In the genomic region with DNA sequence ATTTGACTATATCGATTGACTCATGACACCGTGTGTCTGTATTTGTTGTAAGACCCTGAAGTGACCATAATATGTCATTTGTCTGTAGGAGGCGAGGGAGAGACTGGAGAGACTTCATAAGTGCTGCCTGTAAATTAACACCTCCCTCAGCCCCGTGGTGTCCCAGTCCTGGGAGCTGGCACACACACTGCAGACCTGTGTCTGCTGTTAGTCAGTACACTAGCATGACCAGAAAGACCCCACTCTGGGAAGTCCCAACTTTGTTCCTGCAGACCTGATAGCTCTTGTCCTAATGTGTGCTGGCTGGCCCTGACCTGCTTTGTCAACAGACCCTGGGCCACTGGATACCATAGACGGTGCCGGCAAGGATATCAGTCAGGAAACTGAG, we compare ENCODE assay signal across 8 mouse cellular contexts. TPM values are rescaled to one million over a fixed set of nuclear protein-coding genes. Genes with fewer than 3 reads are reported as not detected.
DNase-seq lines count a peak whose midpoint lies in the region; ATAC-seq and TF ChIP-seq lines count a peak whose summit lies in the region.

No protein-coding gene starts in this region.

- ATAC-seq in embryonic facial prominence, embryonic 11.5 days (replicated peaks; ENCODE audit: insufficient number of reproducible peaks, low FRiP score, low TSS enrichment, low read depth) = no peak
- no peak for ATAC-seq in hindbrain, postnatal 0 days

- 24% methylated on average over 6 of the region's 6 CpGs for WGBS in kidney, adult 2 months
- WGBS in embryonic facial prominence, embryonic 11.5 days = 74% methylated on average over 6 of the region's 6 CpGs
- 66% methylated on average over 6 of the region's 6 CpGs for WGBS in hindbrain, postnatal 0 days

- H3K4me3 ChIP-seq in kidney, adult 2 months (ENCODE audit: insufficient read depth, low read depth, low read length) = peak overlapping the region; percentile 24
- H3K4me3 ChIP-seq in embryonic facial prominence, embryonic 11.5 days (ENCODE audit: low read depth, low read length) = 0 out of 2 replicates have a peak overlapping the region, but pooled peaks have one; percentile 10
- H3K4me3 ChIP-seq in hindbrain, postnatal 0 days (ENCODE audit: low read length) = peak overlapping the region; percentile 91
- peak overlapping the region; percentile 56 for H3K4me3 ChIP-seq in myocyte

- TF ChIP-seq POLR2A in kidney, adult 2 months (IDR thresholded peaks at IDR 0.05; ENCODE audit: low read depth, low read length) = no peak
- TF ChIP-seq POLR2A in myocyte (IDR thresholded peaks at IDR 0.05; ENCODE audit: insufficient read length, low read depth) = no peak

- H3K4me2 ChIP-seq in embryonic facial prominence, embryonic 11.5 days (ENCODE audit: low read depth, low read length) = peak overlapping the region; percentile 34
- H3K4me2 ChIP-seq in hindbrain, postnatal 0 days (ENCODE audit: low read depth, low read length) = peak overlapping the region; percentile 74
- H3K4me2 ChIP-seq in myocyte (ENCODE audit: low read depth) = peak overlapping the region; percentile 97

- peaks cover 75% of the 10 kb centered on the region for H3K79me2 ChIP-seq in myocyte (ENCODE audit: control insufficient read depth, insufficient read depth)

- no peaks in the 10 kb centered on the region for H3K27me3 ChIP-seq in kidney, adult 2 months (replicated peaks; ENCODE audit: control insufficient read depth, insufficient read depth, low read length)
- no peaks in the 10 kb centered on the region for H3K27me3 ChIP-seq in embryonic facial prominence, embryonic 11.5 days (ENCODE audit: control insufficient read depth, insufficient read depth, low read length)
- no peaks in the 10 kb centered on the region for H3K27me3 ChIP-seq in hindbrain, postnatal 0 days (ENCODE audit: insufficient read depth, low read length)
- H3K27me3 ChIP-seq in myocyte (ENCODE audit: control insufficient read depth, insufficient read depth, insufficient read length) = no peaks in the 10 kb centered on the region

- no peak for DNase-seq in kidney, adult 2 months
- DNase-seq in kidney, adult 11 months = no peak
- no peak for DNase-seq in embryonic facial prominence, embryonic 11.5 days (ENCODE audit: low spot score)
- no peak for DNase-seq in hindbrain, postnatal 0 days (ENCODE audit: low spot score)
- DNase-seq in urinary bladder, postnatal 4 days (ENCODE audit: low spot score in 2 of 2) = no peak
- no peak for DNase-seq in ovary, postnatal 36 days (ENCODE audit: low spot score)
- DNase-seq in spleen, postnatal 4 days (ENCODE audit: low spot score in 2 of 2) = no peak

- no peaks in the 10 kb centered on the region for H3K36me3 ChIP-seq in kidney, adult 2 months (ENCODE audit: control insufficient read depth, insufficient read depth, low read length)
- H3K36me3 ChIP-seq in embryonic facial prominence, embryonic 11.5 days (replicated peaks; ENCODE audit: control insufficient read depth, insufficient read depth, low read depth, low read length) = no peaks in the 10 kb centered on the region
- H3K36me3 ChIP-seq in hindbrain, postnatal 0 days (ENCODE audit: insufficient read depth, low read length) = no peaks in the 10 kb centered on the region
- H3K36me3 ChIP-seq in myocyte (ENCODE audit: control insufficient read depth, insufficient read depth) = no peaks in the 10 kb centered on the region

- H3ac ChIP-seq in myocyte (ENCODE audit: control insufficient read depth, insufficient read length) = no peak overlapping the region

- H3K9me3 ChIP-seq in embryonic facial prominence, embryonic 11.5 days (replicated peaks; ENCODE audit: control insufficient read depth, low read length) = no peaks in the 10 kb centered on the region
- no peaks in the 10 kb centered on the region for H3K9me3 ChIP-seq in hindbrain, postnatal 0 days (ENCODE audit: low read length)

- TF ChIP-seq CTCF in kidney, adult 2 months (conservative IDR thresholded peaks at IDR 0.05; ENCODE audit: insufficient read depth, insufficient read length, low read depth, low read length) = no peak
- no peak for TF ChIP-seq CTCF in hindbrain, postnatal 0 days (IDR thresholded peaks at IDR 0.05; ENCODE audit: low read depth)

- no peak overlapping the region for H3K9ac ChIP-seq in embryonic facial prominence, embryonic 11.5 days (replicated peaks; ENCODE audit: low read length)
- peak overlapping the region; percentile 15; the same call in 1 of the 2 replicates for H3K9ac ChIP-seq in hindbrain, postnatal 0 days (replicated peaks; ENCODE audit: low read length)

- peaks cover 28% of the 10 kb centered on the region for H3K4me1 ChIP-seq in kidney, adult 2 months (ENCODE audit: control insufficient read depth, insufficient read depth, low read length)
- peaks cover 8% of the 10 kb centered on the region for H3K4me1 ChIP-seq in embryonic facial prominence, embryonic 11.5 days (ENCODE audit: control insufficient read depth, insufficient read depth, low read length)
- peaks cover 36% of the 10 kb centered on the region for H3K4me1 ChIP-seq in hindbrain, postnatal 0 days (ENCODE audit: insufficient read depth, low read length)

- H3K27ac ChIP-seq in kidney, adult 2 months (ENCODE audit: insufficient read depth, low read depth, low read length) = peak overlapping the region; percentile 54
- H3K27ac ChIP-seq in embryonic facial prominence, embryonic 11.5 days (replicated peaks; ENCODE audit: low read depth, low read length) = no peak overlapping the region
- H3K27ac ChIP-seq in hindbrain, postnatal 0 days = no peak overlapping the region

TF ChIP-seq in myocyte, 11 proteins besides CTCF, POLR2A, EP300 and RAD21:
- TF ChIP-seq E2F4 (IDR thresholded peaks at IDR 0.05; ENCODE audit: insufficient read depth) (no peak), SRF (IDR thresholded peaks at IDR 0.05; ENCODE audit: control insufficient read depth, insufficient read length, low read depth) (no peak), MYOG (IDR thresholded peaks at IDR 0.05; ENCODE audit: control insufficient read depth in 1 of 3, insufficient read depth in 1 of 3, insufficient read length in 2 of 3, low read depth in 2 of 3) (no peak), USF1 (IDR thresholded peaks at IDR 0.05; ENCODE audit: low read depth) (no peak), TCF3 (IDR thresholded peaks at IDR 0.05; ENCODE audit: insufficient read length, low read depth) (no peak), CEBPB (IDR thresholded peaks at IDR 0.05; ENCODE audit: insufficient read depth, poor library complexity, severe bottlenecking) (no peak), REST (IDR thresholded peaks at IDR 0.05; ENCODE audit: insufficient read depth, insufficient read length) (no peak), MYOD1 (IDR thresholded peaks at IDR 0.05; ENCODE audit: control insufficient read depth in 1 of 3, insufficient read length in 2 of 3, low read depth in 2 of 3) (no peak), MAX (IDR thresholded peaks at IDR 0.05; ENCODE audit: low read depth) (no peak), POLR2AphosphoS2 (IDR thresholded peaks at IDR 0.05; ENCODE audit: insufficient read length, low read depth) (no peak), TCF12 (IDR thresholded peaks at IDR 0.05; ENCODE audit: insufficient read depth, poor library complexity, severe bottlenecking) (no peak)

RNA-seq across cellular contexts. Expression of gene Slc9a1, which starts 2.8 kb away (rescaled TPM):
- polyA plus RNA-seq in kidney, adult 2 months (2012; rRNA removed) = 30.1 and 32.3 TPM in 2 replicates
- 4.7 and 5.6 TPM in 2 replicates for polyA plus RNA-seq in embryonic facial prominence, embryonic 11.5 days (2014; fragmentation: Nextera tagmentation; extraction: Ambion mirVana)
- total RNA-seq in hindbrain, postnatal 0 days (2014; rRNA removed) = 21.2 and 21.7 TPM in 2 replicates
- polyA plus RNA-seq in hindbrain, postnatal 0 days (2015; fragmentation: Nextera tagmentation; extraction: Ambion mirVana) = 8.2 and 10.1 TPM in 2 replicates
- 23.3 TPM for polyA plus RNA-seq in myocyte (2012; fragmentation: generic; extraction: Trizol)

RNA-seq across cellular contexts. Expression of gene Wdtc1, which starts 19.0 kb away (rescaled TPM):
- polyA plus RNA-seq in kidney, adult 2 months (2012; rRNA removed) = 64.1 and 64.4 TPM in 2 replicates
- 16.7 and 18.7 TPM in 2 replicates for polyA plus RNA-seq in embryonic facial prominence, embryonic 11.5 days (2014; fragmentation: Nextera tagmentation; extraction: Ambion mirVana)
- 47.7 and 51.9 TPM in 2 replicates for total RNA-seq in hindbrain, postnatal 0 days (2014; rRNA removed)
- 12.8 and 14.9 TPM in 2 replicates for polyA plus RNA-seq in hindbrain, postnatal 0 days (2015; fragmentation: Nextera tagmentation; extraction: Ambion mirVana)
- 53.1 TPM for polyA plus RNA-seq in myocyte (2012; fragmentation: generic; extraction: Trizol)

Comparison
In these comparisons a context has a peak if more than half of its experiments do, and no peak if none do; other contexts are left out.
1. H3K4me3 ChIP-seq: peak in every context shown above with its lines; median percentile 91 in hindbrain, postnatal 0 days; 56 in myocyte; 24 in kidney, adult 2 months; 10 in embryonic facial prominence, embryonic 11.5 days.
2. H3K4me2 ChIP-seq: peak in every context shown above with its lines; median percentile 97 in myocyte; 74 in hindbrain, postnatal 0 days; 34 in embryonic facial prominence, embryonic 11.5 days.